Mouse (Mus musculus) testis, adult 2 months (tissue): ENCODE data around the gene Rab35. TPM values are rescaled to one million over a fixed set of nuclear protein-coding genes. Genes with fewer than 3 reads are reported as not detected.

Experiments used
- H3K27ac ChIP-seq: fragments of 200-500 bp; 2 replicates; pipeline ENCODE4 v1.5.1; 2012; ENCODE audit warnings: low read depth, low read length; ENCODE audit not compliant: control insufficient read depth, insufficient read depth
- H3K27me3 ChIP-seq: fragments of 200-500 bp; 2 replicates; pipeline ENCODE4 v1.6.1; 2012; ENCODE audit warnings: mild to moderate bottlenecking, low read length, moderate library complexity; ENCODE audit not compliant: control insufficient read depth, insufficient read depth
- H3K36me3 ChIP-seq: fragments of 200-500 bp; 2 replicates; pipeline ENCODE4 v1.6.1; 2012; ENCODE audit warnings: mild to moderate bottlenecking, low read length; ENCODE audit not compliant: control insufficient read depth, insufficient read depth
- H3K4me1 ChIP-seq: fragments of 200-500 bp; 2 replicates; pipeline ENCODE4 v1.6.1; 2012; ENCODE audit warnings: low read length; ENCODE audit not compliant: control insufficient read depth, insufficient read depth
- H3K4me3 ChIP-seq: fragments of 200-500 bp; 2 replicates; pipeline ENCODE4 v1.5.1; 2012; ENCODE audit warnings: low read depth, mild to moderate bottlenecking, low read length, moderate library complexity, mixed read lengths; ENCODE audit not compliant: control insufficient read depth
- CTCF ChIP-seq: fragments of 200-500 bp; IDR thresholded peaks from 2 replicates; pipeline ENCODE4 v1.5.1; 2012; ENCODE audit warnings: low read depth, mild to moderate bottlenecking, inconsistent platforms, low read length, moderate library complexity; ENCODE audit not compliant: control insufficient read depth, insufficient read depth, insufficient replicate concordance
- POLR2A ChIP-seq: fragments of 200-500 bp; IDR thresholded peaks from 2 replicates; pipeline ENCODE4 v1.6.1; 2012; ENCODE audit warnings: low read depth, mild to moderate bottlenecking, inconsistent platforms, low read length, moderate library complexity; ENCODE audit not compliant: control insufficient read depth
- polyA plus RNA-seq: library from polyadenylated mRNA; depleted of rRNA; stranded (reverse); fragments of >200 nt; gene quantifications from 2 replicates; pipeline ENCODE4 v1.2.3, GENCODE M21; 2012

The Rab35 gene
- polyA plus RNA-seq, 1 experiment, result 15.4 TPM

GRCm38 (mm10) chr5:115613332-115613731 is 18.4 kb upstream of the Rab35 start:
- peaks cover 2% of the 10 kb centered on the region for H3K36me3 ChIP-seq
- TF ChIP-seq CTCF, result no peak
- TF ChIP-seq POLR2A, result no peak

DNA sequence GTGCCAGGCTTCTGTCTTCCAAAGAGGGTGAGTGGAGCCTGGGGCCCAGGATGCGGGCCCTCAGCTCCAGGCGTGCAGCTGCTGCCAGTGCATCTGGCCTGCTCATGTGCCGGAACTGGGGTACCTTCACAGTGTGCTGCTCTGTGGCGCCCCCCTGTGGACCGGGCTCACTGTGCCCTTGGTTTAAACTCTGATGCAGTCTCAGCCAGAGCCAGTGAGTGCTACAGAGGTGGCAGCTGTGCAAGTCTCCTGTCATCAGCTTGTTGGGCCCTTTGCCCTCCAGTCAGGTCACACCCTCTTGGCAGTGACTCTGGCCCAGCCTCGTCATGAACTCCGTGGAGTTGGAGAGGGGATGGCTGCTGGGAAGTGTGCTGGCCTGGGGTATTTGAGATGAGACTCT is 16.8 kb upstream of the Rab35 start:
- Histone ChIP-seq H3K27me3 (no peaks in the 10 kb centered on the region), H3K27ac (no peak overlapping the region), H3K4me3 (no peak overlapping the region), H3K4me1 (no peaks in the 10 kb centered on the region), H3K36me3 (peaks cover 2% of the 10 kb centered on the region)
- no peak for TF ChIP-seq POLR2A
- TF ChIP-seq CTCF, result peak; percentile 66; the same call in 1 of the 2 replicates

More at GRCm38 (mm10) chr5:115613332-115613731, 18.4 kb upstream of the Rab35 start:
- Histone ChIP-seq H3K27me3 (no peaks in the 10 kb centered on the region), H3K27ac (no peak overlapping the region), H3K4me1 (no peaks in the 10 kb centered on the region), H3K4me3 (no peak overlapping the region)

GRCm38 (mm10) chr5:115619690-115620089 is 12.0 kb upstream of the Rab35 start:
- TF ChIP-seq POLR2A (no peak), CTCF (no peak)
- Histone ChIP-seq H3K27me3 (no peaks in the 10 kb centered on the region), H3K4me3 (no peak overlapping the region), H3K27ac (no peak overlapping the region), H3K4me1 (peaks cover 2% of the 10 kb centered on the region; the same call in 1 of the 2 replicates), H3K36me3 (peaks cover 2% of the 10 kb centered on the region)

DNA sequence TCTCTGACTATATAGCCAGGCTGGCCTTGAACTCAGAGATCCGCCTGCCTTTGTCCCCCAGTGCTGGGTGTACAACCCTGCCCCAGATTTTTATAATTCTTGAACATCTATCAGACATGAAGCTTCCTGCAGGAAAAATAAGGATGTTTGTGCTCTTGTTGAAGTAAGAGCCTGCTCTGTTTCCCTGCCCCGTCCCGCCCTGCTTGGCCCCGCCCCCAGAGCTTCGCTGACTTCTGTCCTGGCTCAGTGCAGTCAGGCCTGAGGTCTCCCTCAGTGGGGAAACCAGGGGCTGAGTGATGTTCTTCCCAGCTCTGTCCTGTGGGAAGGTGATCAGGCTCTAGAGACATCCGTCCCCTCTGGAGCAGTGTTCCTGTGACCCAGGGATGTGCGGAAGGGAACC is 9.0 kb upstream of the Rab35 start:
- H3K4me1 ChIP-seq, result peaks cover 2% of the 10 kb centered on the region; the same call in 1 of the 2 replicates
- H3K27ac ChIP-seq, result peak overlapping the region; percentile 5; the same call in 1 of the 2 replicates
- no peak overlapping the region for H3K4me3 ChIP-seq
- no peak for TF ChIP-seq CTCF
- no peak for TF ChIP-seq POLR2A
- H3K27me3 ChIP-seq, result no peaks in the 10 kb centered on the region
- H3K36me3 ChIP-seq, result peaks cover 2% of the 10 kb centered on the region; the same call in 1 of the 2 replicates

DNA sequence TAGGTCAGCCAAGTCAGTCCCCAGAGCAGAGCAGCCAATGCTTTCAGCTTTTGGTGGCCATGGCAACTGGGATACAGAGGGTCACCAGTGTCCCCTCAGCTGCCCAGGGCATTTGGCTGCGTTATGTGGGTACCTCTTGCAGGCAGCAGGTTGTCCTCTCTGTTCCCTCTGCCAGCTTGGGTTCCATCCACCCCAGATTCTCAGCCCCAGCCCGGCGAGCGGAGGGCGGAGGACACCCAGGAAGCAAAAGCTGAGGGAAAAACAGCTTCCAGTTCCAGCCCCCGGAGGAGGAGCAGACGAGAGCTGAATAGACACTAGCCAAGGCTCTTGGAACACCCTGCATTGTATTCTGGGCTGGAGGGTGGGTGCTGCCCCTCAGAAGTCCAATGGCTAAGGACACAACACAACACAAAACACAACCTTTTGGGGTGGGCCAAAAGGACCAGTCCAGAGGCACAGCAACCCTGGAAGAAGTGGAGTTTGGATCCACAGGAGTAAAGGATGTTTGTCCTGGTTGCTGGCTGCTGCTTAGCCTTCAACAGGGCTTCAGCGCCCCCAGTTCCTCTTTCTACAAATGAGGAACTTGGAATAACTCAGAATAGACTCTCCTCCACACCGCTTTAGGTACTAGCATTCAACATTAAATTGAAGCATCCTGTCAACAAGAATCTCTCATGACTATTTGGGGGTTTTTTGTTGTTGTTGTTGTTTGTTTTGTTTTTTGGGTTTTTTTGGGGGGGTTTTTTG is 7.8 kb upstream of the Rab35 start:
- TF ChIP-seq POLR2A, result no peak
- no peak for TF ChIP-seq CTCF
- peaks cover 2% of the 10 kb centered on the region; the same call in 1 of the 2 replicates for H3K4me1 ChIP-seq
- H3K27ac ChIP-seq, result no peak overlapping the region
- no peak overlapping the region for H3K4me3 ChIP-seq
- peaks cover 2% of the 10 kb centered on the region; the same call in 1 of the 2 replicates for H3K36me3 ChIP-seq
- no peaks in the 10 kb centered on the region for H3K27me3 ChIP-seq

DNA sequence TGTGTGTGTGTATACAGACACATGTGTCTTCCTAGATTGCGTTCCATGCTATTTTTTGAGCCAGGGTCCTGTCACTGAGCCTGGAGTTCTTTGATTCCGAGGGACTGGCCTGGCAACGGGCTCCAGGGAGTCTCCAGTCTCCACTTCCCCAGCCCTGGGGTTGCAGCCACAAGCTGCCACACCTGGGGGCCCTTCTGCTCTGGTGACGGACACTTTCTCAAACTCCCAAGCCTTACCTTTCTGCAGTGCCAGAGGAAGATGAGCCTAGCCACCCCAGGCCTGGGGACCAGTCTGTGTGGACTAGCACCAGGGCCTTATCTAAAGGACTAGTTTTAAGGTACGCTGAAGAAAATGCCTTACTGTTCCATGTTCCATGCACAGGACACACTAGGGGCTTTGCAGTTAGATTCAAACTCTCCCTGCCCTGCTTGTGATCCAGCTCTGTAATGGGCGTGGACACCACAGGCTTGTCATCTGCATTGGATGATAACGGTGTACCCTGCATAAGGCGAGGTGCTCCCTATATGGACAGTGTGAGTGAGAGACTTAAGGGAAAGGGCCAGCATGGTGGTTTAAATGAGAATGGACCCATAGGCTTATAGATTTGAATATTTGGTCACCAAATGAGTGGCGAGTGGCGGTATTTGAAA is 5.3 kb upstream of the Rab35 start:
- Histone ChIP-seq H3K4me3 (no peak overlapping the region), H3K27me3 (no peaks in the 10 kb centered on the region), H3K36me3 (peaks cover 2% of the 10 kb centered on the region; the same call in 1 of the 2 replicates), H3K27ac (no peak overlapping the region), H3K4me1 (peaks cover 4% of the 10 kb centered on the region; the same call in 1 of the 2 replicates)
- no peak for TF ChIP-seq POLR2A
- no peak for TF ChIP-seq CTCF

DNA sequence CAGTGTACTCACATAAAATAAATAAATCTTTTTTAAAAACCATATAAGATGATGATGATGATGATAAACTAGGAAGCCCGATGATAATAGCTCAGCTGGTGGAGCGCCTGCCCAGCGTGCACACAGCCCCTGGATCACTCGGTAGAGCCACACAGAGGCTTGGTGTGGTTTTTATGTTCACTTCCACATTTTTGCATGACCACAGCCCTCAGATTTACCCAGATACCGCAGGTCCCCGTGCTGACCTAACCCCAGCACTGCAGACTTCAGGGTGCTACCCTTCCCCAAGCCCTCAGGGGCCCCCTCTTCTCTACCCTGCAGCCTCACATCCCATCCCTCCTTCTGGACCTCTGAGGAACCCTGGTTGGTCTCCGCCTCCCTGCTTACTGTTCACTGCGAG is 3.6 kb upstream of the Rab35 start:
- Histone ChIP-seq H3K4me3 (no peak overlapping the region), H3K27ac (no peak overlapping the region), H3K4me1 (peaks cover 8% of the 10 kb centered on the region), H3K27me3 (no peaks in the 10 kb centered on the region), H3K36me3 (no peaks in the 10 kb centered on the region)
- TF ChIP-seq CTCF, result no peak
- no peak for TF ChIP-seq POLR2A
